Mouse (Mus musculus) neural tube, embryonic 15.5 days (tissue): Measurements from ENCODE around the gene Sufu. TPM values are rescaled to one million over a fixed set of nuclear protein-coding genes. Genes with fewer than 3 reads are reported as not detected.

Experiments used
- ATAC-seq: fragments of 200-750 bp; cut with Nextera tagmentation; 2 replicates; pipeline ENCODE4 v1.8.0; 2017; ENCODE audit warnings: mild to moderate bottlenecking, moderate TSS enrichment, moderate library complexity; ENCODE audit not compliant: low FRiP score
- H3K27ac ChIP-seq: fragments of 300-500 bp; sonication (generic); replicated peaks from 2 replicates; pipeline ENCODE4 v1.5.1; 2015; ENCODE audit warnings: mild to moderate bottlenecking, inconsistent platforms
- H3K27me3 ChIP-seq: fragments of 300-500 bp; sonication (generic); replicated peaks from 2 replicates; pipeline ENCODE4 v1.6.1; 2015; ENCODE audit warnings: inconsistent platforms
- H3K36me3 ChIP-seq: fragments of 300-500 bp; sonication (generic); 2 replicates; pipeline ENCODE4 v1.6.1; 2015; ENCODE audit warnings: inconsistent platforms
- H3K4me1 ChIP-seq: fragments of 300-500 bp; sonication (generic); 2 replicates; pipeline ENCODE4 v1.6.1; 2015; ENCODE audit warnings: inconsistent platforms
- H3K4me2 ChIP-seq: fragments of 300-500 bp; sonication (generic); 2 replicates; pipeline ENCODE4 v1.6.1; 2015; ENCODE audit warnings: inconsistent platforms, mild to moderate bottlenecking, moderate library complexity
- H3K4me3 ChIP-seq: fragments of 300-500 bp; sonication (generic); replicated peaks from 2 replicates; pipeline ENCODE4 v1.5.1; 2015; ENCODE audit warnings: mild to moderate bottlenecking, inconsistent platforms
- H3K9ac ChIP-seq: fragments of 300-500 bp; sonication (generic); replicated peaks from 2 replicates; pipeline ENCODE4 v1.6.1; 2015; ENCODE audit warnings: mild to moderate bottlenecking, inconsistent platforms
- H3K9me3 ChIP-seq: fragments of 300-500 bp; sonication (generic); replicated peaks from 2 replicates; pipeline ENCODE4 v1.6.1; 2016; ENCODE audit warnings: inconsistent platforms
- WGBS: fragments of 180-500 bp; shearing (Covaris S2); methylation state at CpG from one replicate; pipeline ENCODE4 v1.1.7; 2015; ENCODE audit warnings: mixed read lengths; 5-methylcytosine and 5-hydroxymethylcytosine counted together
- polyA plus RNA-seq: library from polyadenylated mRNA; unstranded; fragments of >200 nt; fragmentation: Nextera tagmentation; extraction: Ambion mirVana; gene quantifications from 2 replicates; pipeline ENCODE4 v1.2.1, GENCODE M21; 2015

The Sufu gene
- polyA plus RNA-seq, 1 experiment from 2014 or later: 18.3 TPM

DNA sequence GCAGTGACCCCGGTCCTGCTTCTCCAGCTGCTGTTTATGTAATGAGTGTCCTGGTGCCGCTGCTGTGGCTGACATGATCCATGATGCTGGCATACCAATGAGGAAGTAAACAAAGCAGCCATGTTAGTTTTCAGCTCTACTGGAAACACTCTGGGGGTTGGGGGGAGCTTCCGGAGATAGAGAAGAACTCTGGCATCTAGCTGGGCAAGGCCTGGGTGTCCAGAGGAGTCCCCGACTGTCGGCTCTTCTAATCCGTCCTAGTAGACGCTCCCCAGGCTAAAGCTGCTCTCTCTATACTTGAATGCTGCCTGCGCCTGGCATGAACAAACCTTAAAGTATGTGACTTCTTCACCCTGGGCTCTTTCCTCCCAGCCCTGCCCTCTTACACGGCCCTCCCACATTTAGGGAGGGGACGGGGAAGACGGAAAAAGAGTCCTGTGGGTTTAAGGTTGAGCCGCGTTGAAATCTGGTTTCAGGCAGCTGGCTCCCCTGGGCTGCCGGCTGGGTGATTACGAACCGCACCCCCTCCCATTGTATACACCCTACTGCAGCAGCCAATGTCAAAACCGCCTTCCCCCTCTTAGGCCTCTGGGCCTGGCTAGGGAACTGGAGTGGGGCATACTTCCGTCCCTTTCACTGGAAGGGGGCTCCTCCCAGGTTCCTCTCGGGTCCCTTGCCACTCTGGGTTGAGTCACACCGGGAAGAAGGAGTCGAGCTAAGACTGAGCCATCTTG lies 106.8 kb downstream of the Sufu start:
- ATAC-seq: no peak
- Histone ChIP-seq H3K4me3 (peak overlapping the region; percentile 80), H3K27me3 (no peaks in the 10 kb centered on the region), H3K4me1 (peaks cover 58% of the 10 kb centered on the region), H3K9me3 (no peaks in the 10 kb centered on the region), H3K9ac (peak overlapping the region; percentile 96), H3K4me2 (peak overlapping the region; percentile 96), H3K27ac (peak overlapping the region; percentile 100), H3K36me3 (peaks cover 11% of the 10 kb centered on the region; the same call in 1 of the 2 replicates)
- under 1% methylated on average over 21 of the region's 21 CpGs for WGBS

DNA sequence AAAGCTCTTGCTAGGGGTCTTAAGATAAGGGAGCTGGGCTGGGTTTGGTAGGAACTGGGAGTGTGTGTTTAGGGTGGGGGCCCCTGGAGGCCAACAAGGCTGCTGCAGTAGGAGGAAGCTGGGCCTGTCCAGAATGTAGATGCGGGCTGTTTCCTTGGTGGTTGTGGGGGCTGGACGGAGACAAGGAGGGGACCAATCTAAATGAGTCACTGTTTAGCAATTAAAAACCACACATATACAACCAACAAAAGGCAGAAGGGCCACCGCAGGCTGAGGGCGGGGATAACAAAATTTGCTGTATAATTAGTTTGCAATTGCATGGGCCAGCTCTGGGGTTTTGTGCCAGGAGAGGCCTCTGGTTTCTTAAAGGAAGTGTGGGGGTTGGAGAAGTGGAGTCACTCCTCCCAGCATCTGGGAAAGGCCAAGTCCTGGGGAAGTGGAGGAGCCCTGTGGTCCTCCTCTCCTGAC lies 107.4 kb downstream of the Sufu start:
- H3K4me3 ChIP-seq: peak overlapping the region; percentile 80
- 3% methylated on average over 4 of the region's 4 CpGs for WGBS
- no peaks in the 10 kb centered on the region for H3K27me3 ChIP-seq
- peak overlapping the region; percentile 96 for H3K9ac ChIP-seq
- no peak for ATAC-seq
- peak overlapping the region; percentile 96 for H3K4me2 ChIP-seq
- H3K4me1 ChIP-seq: peaks cover 59% of the 10 kb centered on the region
- no peaks in the 10 kb centered on the region for H3K9me3 ChIP-seq
- H3K27ac ChIP-seq: peak overlapping the region; percentile 100
- peaks cover 11% of the 10 kb centered on the region; the same call in 1 of the 2 replicates for H3K36me3 ChIP-seq

DNA sequence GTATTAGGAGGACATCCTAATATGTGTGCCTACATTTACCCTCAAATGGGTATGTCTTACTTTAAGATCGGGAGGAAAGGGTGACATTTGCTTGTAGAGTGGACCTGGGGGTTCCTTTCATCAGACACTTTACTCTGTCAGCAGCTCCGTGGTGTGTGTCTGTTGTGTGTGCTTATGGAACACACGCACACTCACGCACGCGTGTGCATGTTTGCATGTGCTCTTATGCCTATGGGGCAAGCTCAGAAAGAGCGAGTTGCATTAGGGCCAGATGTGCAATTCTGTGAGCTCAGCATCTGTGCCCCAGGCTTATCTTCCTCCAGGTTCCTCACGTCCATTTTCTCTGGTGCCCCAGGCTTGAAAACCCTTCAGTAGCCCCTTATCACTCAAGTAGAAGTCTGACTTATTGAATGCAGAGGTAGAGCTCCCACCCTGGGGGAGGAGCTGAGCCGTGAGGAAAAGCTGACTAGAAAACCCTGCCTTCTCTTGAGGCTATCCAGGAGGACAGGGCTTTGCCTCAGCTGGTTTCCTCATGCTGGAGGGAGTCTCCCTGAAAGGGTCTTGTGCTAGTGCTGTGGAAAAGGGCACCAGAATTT lies 108.2 kb downstream of the Sufu start:
- Histone ChIP-seq H3K4me2 (peak overlapping the region; percentile 96), H3K4me1 (peaks cover 64% of the 10 kb centered on the region), H3K4me3 (peak overlapping the region; percentile 80), H3K9me3 (no peaks in the 10 kb centered on the region), H3K27me3 (no peaks in the 10 kb centered on the region), H3K36me3 (peaks cover 11% of the 10 kb centered on the region; the same call in 1 of the 2 replicates), H3K27ac (peak overlapping the region; percentile 100), H3K9ac (peak overlapping the region; percentile 96)
- 39% methylated on average over 9 of the region's 9 CpGs for WGBS
- no peak for ATAC-seq

DNA sequence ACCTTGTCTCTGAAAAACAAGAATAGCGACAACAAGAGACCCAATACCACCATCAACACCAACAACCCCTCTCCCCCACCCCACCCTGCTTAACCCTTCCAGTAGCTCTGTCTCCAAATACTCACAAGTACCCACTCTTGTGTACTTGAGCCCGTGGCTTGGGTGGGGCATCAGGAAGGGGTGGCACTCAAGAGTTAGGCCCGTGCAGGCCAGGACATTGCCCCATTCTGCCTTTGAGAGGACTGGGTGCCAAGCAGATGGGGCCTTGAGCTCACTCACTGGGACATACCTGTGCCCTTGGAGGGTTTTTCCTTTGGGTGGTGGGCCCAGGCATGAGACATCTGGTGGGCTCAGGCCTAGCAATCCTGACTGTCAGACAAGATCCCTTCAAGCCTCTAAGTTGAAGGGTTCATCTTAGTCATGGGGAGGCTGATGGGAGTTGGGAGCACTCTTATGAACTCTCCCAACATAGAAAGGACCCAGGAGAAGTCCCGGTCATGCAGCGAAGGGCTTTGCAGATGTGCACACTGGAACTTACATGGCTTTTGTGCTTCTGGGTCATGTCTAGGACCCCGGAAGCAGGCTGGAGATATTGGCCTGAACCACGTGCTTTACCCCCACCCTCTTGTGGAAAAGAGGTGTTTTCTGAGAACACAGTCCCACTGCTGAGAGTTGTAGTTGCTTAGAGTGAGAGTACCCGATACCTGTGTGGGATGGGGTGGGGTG lies 109.1 kb downstream of the Sufu start:
- Histone ChIP-seq H3K9me3 (no peaks in the 10 kb centered on the region), H3K4me3 (peak overlapping the region; percentile 80), H3K4me1 (peaks cover 72% of the 10 kb centered on the region), H3K4me2 (peak overlapping the region; percentile 96), H3K9ac (peak overlapping the region; percentile 96), H3K27ac (0 out of 2 replicates have a peak overlapping the region, but pooled peaks have one; percentile 77), H3K27me3 (no peaks in the 10 kb centered on the region), H3K36me3 (peaks cover 15% of the 10 kb centered on the region)
- WGBS: 71% methylated on average over 8 of the region's 8 CpGs
- no peak for ATAC-seq

DNA sequence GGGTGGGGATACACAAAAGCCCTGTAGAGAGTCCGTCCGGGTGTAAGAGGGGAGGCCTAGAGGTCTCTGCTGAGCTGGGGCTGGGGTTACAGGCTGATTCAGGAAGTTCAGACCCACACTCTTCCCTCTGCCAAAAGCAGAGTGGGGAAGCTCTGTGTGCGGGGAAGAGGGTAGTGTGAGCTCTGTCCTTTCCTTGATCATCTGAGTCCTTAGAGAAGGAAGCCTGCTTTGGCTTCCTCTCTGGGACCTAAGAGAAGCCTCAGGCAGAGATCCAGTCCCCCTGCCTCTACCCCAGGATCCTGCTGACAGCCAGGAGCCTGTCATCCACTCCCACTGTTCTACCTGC lies 109.6 kb downstream of the Sufu start:
- Histone ChIP-seq H3K36me3 (peaks cover 15% of the 10 kb centered on the region), H3K4me2 (peak overlapping the region; percentile 96), H3K4me1 (peaks cover 76% of the 10 kb centered on the region), H3K27me3 (no peaks in the 10 kb centered on the region), H3K9me3 (no peaks in the 10 kb centered on the region), H3K4me3 (peak overlapping the region; percentile 80), H3K27ac (peak overlapping the region; percentile 77), H3K9ac (peak overlapping the region; percentile 96)
- no peak for ATAC-seq
- 49% methylated on average over 3 of the region's 3 CpGs for WGBS

DNA sequence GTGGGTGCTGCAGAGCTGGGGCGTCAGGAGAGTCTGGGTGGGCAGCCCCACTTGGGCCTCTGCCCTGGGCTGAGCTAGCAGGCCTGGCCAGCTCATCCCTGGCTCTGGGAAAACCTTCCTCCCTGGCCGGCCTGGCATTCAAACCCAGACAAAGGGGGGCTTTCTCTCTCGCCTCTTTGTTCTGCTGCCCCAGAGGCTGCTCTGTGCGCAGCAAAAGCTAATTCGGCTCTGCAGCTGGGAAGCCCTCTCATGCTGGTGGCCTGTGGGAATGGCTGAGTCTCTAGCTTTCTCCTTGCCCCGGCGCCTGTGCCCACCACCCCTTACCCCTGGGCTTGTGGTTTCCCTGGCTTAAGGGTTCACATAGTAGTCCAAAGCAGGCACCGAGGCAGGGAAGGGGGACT lies 110.5 kb downstream of the Sufu start:
- Histone ChIP-seq H3K36me3 (peaks cover 22% of the 10 kb centered on the region), H3K4me1 (peaks cover 81% of the 10 kb centered on the region), H3K4me3 (peak overlapping the region; percentile 80), H3K9ac (peak overlapping the region; percentile 53), H3K27me3 (no peaks in the 10 kb centered on the region), H3K27ac (peak overlapping the region; percentile 77), H3K9me3 (no peaks in the 10 kb centered on the region), H3K4me2 (peak overlapping the region; percentile 96)
- ATAC-seq: no peak
- 26% methylated on average over 8 of the region's 8 CpGs for WGBS

DNA sequence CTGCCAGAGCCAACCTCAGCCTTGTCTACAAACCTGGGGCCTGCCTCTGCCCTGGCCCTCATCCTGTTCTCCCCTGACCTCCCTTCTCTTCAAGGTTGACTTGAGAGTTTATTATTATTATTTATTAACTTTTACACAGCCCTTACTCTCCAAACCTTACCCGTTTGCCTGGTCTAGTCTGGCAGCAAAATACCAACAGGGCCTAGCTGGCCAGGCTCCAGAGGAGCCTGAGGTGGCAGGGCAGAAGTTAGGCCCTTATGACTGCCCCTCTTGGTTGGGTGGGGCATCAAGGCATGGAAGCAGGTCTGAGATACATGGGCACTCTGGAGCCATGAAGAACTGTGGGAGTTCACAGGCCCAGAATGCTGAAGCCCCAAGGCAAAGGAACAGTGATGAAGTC lies 111.1 kb downstream of the Sufu start:
- Histone ChIP-seq H3K4me1 (peaks cover 81% of the 10 kb centered on the region), H3K9me3 (no peaks in the 10 kb centered on the region), H3K4me3 (0 out of 2 replicates have a peak overlapping the region, but pooled peaks have one; percentile 80), H3K27me3 (no peaks in the 10 kb centered on the region), H3K36me3 (peaks cover 28% of the 10 kb centered on the region), H3K4me2 (peak overlapping the region; percentile 96), H3K27ac (peak overlapping the region; percentile 77), H3K9ac (no peak overlapping the region; the same call in 1 of the 2 replicates)
- WGBS: 44% methylated on average over 1 of the region's 1 CpGs
- no peak for ATAC-seq

DNA sequence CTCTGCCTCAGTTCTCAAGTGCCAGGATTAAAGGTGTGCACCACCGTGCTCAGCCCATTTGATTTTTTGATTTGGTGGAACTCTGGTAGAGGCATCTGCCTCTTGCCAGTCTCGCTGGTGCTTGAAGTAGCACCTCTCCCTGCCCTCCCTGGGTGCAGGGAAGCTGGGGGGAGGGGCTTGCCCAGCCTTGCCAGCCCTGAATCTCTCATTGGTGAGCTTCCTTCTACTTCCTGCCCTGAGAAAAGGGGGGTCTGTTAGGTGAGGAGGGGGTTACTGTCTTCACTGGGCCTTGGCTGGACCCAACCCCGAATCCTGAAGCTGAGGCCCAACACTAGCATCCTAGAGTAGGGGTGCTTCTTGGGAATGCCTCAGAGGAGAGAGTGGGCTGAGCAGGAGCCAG lies 112.0 kb downstream of the Sufu start:
- 16% methylated on average over 3 of the region's 3 CpGs for WGBS
- H3K9ac ChIP-seq: peak overlapping the region; percentile 18; the same call in 1 of the 2 replicates
- ATAC-seq: no peak
- H3K4me2 ChIP-seq: peak overlapping the region; percentile 96
- H3K27me3 ChIP-seq: no peaks in the 10 kb centered on the region
- H3K4me1 ChIP-seq: peaks cover 78% of the 10 kb centered on the region
- 0 out of 2 replicates have a peak overlapping the region, but pooled peaks have one; percentile 77 for H3K27ac ChIP-seq
- peaks cover 37% of the 10 kb centered on the region for H3K36me3 ChIP-seq
- no peak overlapping the region for H3K4me3 ChIP-seq
- H3K9me3 ChIP-seq: no peaks in the 10 kb centered on the region

DNA sequence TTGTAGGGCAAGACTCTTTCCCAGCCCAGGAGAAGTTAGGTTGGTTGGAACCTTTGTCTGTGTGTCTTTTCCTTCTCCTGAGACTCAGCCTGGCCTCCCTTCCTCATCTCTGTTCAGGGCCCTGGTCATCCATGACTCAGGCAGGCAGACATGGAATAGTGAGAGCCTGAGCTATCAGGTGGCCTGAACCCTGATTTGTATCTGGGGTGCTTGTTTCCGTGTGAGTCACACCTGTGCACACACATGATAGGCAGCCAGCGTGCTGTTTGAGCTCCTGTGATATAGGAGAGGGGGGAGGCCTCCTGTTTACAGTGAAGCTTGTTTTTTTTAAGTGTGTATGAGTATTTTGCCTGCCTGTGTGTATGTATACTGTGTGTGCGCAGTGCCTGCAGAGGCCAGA lies 112.5 kb downstream of the Sufu start:
- H3K9ac ChIP-seq: peak overlapping the region; percentile 18; the same call in 1 of the 2 replicates
- no peaks in the 10 kb centered on the region for H3K9me3 ChIP-seq
- no peak overlapping the region for H3K4me3 ChIP-seq
- H3K27me3 ChIP-seq: no peaks in the 10 kb centered on the region
- WGBS: 67% methylated on average over 3 of the region's 3 CpGs
- H3K4me1 ChIP-seq: peaks cover 74% of the 10 kb centered on the region
- peaks cover 42% of the 10 kb centered on the region for H3K36me3 ChIP-seq
- H3K27ac ChIP-seq: 0 out of 2 replicates have a peak overlapping the region, but pooled peaks have one; percentile 18
- ATAC-seq: no peak
- H3K4me2 ChIP-seq: peak overlapping the region; percentile 96; the same call in 1 of the 2 replicates

DNA sequence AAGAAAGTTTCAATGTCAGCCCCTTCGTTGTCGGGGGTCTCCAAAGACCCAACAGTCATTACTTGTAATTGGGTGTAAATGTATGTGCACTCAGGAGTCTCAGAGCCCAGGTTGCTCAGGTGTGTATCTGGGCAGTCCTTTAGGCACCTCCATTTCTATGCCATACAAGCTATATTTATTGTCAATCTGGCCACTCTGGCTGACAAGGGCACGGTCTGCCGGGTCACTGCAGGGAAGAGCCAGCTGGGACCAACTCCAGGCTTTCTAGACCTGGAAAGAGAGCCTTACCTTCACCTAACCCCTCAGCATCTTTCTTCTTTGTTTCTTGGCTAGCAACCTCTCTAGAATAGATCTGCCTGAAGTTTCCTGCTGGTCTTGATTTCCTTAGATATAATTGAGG lies 113.0 kb downstream of the Sufu start:
- no peak for ATAC-seq
- Histone ChIP-seq H3K4me3 (no peak overlapping the region), H3K9ac (0 out of 2 replicates have a peak overlapping the region, but pooled peaks have one; percentile 7), H3K36me3 (peaks cover 47% of the 10 kb centered on the region), H3K9me3 (no peaks in the 10 kb centered on the region), H3K4me2 (0 out of 2 replicates have a peak overlapping the region, but pooled peaks have one; percentile 96), H3K4me1 (peaks cover 68% of the 10 kb centered on the region), H3K27ac (peak overlapping the region; percentile 28; the same call in 1 of the 2 replicates), H3K27me3 (no peaks in the 10 kb centered on the region)
- WGBS: 63% methylated on average over 4 of the region's 4 CpGs

DNA sequence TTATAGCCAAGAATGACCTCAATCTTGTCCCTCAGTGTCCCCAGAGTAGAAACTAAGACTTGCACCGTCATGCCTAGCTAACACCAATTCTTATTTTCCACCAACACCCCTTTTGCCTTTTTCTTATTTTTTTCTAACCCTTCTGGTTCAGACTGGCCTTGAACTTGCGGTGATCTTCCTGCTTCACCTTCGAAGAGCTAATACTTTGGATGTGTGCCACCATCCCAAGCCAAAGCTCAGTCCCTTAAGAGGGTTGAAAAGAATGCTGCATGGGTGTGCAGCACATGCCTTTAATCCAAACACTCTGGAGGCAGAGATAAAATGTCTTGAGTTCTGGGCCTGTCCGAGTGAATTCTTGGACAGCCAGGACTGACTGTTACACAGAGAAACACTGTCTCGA lies 113.7 kb downstream of the Sufu start:
- Histone ChIP-seq H3K4me1 (peaks cover 62% of the 10 kb centered on the region), H3K9me3 (no peaks in the 10 kb centered on the region), H3K4me2 (no peak overlapping the region), H3K36me3 (peaks cover 54% of the 10 kb centered on the region), H3K27me3 (no peaks in the 10 kb centered on the region), H3K4me3 (no peak overlapping the region), H3K27ac (peak overlapping the region; percentile 28), H3K9ac (0 out of 2 replicates have a peak overlapping the region, but pooled peaks have one; percentile 7)
- ATAC-seq: no peak
- WGBS: 80% methylated on average over 5 of the region's 5 CpGs
